Mouse (Mus musculus) heart, postnatal 0 days (tissue): ENCODE measurements around the gene Gna14.

Experiments used
- CTCF ChIP-seq: IDR thresholded peaks from 2 replicates; pipeline ENCODE4 v1.5.1; 2016; ENCODE audit warnings: antibody characterized with exemption, control low read depth, low read depth
- EP300 ChIP-seq: IDR thresholded peaks from 2 replicates; pipeline ENCODE4 v1.6.1; 2016; ENCODE audit warnings: antibody characterized with exemption, low read depth

DNA sequence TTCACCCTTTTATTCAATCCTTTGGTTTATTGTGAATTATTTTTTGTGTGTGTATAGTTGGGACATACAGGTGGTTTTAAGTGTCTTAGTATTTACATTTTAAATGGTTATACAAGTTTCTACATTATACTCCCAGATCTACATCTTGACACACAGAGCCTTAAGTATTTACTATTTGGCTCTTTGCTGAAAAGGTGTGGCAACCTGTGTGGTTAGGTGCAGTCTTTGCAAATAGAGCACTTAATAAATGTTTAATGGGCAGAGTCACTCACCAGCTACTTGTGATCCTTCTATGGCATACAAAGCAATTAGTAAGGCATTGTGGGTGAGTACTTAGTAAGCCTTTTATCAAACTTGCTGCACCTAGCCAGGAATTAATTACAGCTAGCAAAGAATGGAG lies 24.3 kb upstream of the Gna14 start:
- no peak for TF ChIP-seq CTCF
- TF ChIP-seq EP300 = no peak
